ENCODE assay signal across 9 mouse cellular contexts in the genomic region with DNA sequence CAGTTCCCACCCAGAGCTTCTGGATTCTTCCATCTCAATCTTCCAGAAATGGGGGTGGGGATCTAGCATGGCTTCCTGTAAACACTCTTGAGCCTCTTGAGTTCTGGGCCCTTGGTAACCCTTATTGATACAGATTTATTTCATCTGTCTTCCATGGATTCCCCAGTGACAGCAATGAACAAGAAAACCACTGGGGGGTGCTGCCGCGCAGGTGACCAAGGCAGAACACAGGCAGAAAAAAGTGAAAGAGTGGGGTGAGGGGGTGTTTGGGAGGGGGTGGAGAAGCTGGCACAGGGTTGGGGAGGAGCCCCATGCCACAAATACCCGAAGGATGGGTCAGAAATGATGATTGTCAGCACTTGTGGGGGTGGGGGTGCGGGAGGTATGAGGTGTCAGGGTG. TPM values are rescaled to one million over a fixed set of nuclear protein-coding genes. Genes with fewer than 3 reads are reported as not detected.
DNase-seq lines count a peak whose midpoint lies in the region; ATAC-seq lines count a peak whose summit lies in the region.
"Had no signal": no experiment of that assay in that cellular context is flagged by ENCODE, and none has a peak within 500 bp of the region (broad histone marks: within the 10 kb centered on the region; RNA-seq: fewer than 3 reads in every experiment).

No protein-coding gene starts in this region.

- no peak overlapping the region for H3K9ac ChIP-seq in limb, embryonic 11.5 days (ENCODE audit: low read length)
- no peak overlapping the region for H3K9ac ChIP-seq in midbrain, embryonic 12.5 days (replicated peaks)

- peak; percentile 56 for DNase-seq in limb, embryonic 11.5 days (ENCODE audit: low spot score)
- DNase-seq in limb, embryonic 10.5 days (ENCODE audit: low spot score) = no peak
- DNase-seq in MN1 (ENCODE audit: low spot score) = peak; percentile 64

- no peak overlapping the region for H3K4me3 ChIP-seq in limb, embryonic 11.5 days (ENCODE audit: low read depth, low read length)
- H3K4me3 ChIP-seq in limb, embryonic 10.5 days = no peak overlapping the region
- H3K4me3 ChIP-seq in midbrain, embryonic 12.5 days = no peak overlapping the region
- H3K4me3 ChIP-seq: erythroblast, embryonic 14.5 days had no signal

- H3K9me3 ChIP-seq in limb, embryonic 11.5 days (ENCODE audit: control insufficient read depth, low read length) = no peaks in the 10 kb centered on the region
- H3K9me3 ChIP-seq in limb, embryonic 10.5 days (replicated peaks) = no peaks in the 10 kb centered on the region
- H3K9me3 ChIP-seq in midbrain, embryonic 12.5 days = no peaks in the 10 kb centered on the region

- peaks cover 3% of the 10 kb centered on the region; the same call in 1 of the 2 replicates for H3K27me3 ChIP-seq in limb, embryonic 11.5 days (ENCODE audit: control insufficient read depth, insufficient read depth, low read length)
- peaks cover 36% of the 10 kb centered on the region for H3K27me3 ChIP-seq in limb, embryonic 10.5 days (ENCODE audit: low read depth, poor library complexity, severe bottlenecking)
- H3K27me3 ChIP-seq in midbrain, embryonic 12.5 days = no peaks in the 10 kb centered on the region

- WGBS in limb, embryonic 11.5 days = 27% methylated on average over 4 of the region's 4 CpGs
- 25% methylated on average over 4 of the region's 4 CpGs for WGBS in limb, embryonic 10.5 days
- 29% methylated on average over 4 of the region's 4 CpGs for WGBS in midbrain, embryonic 12.5 days

- ATAC-seq in limb, embryonic 11.5 days (ENCODE audit: insufficient number of reproducible peaks, low FRiP score, low TSS enrichment, low read depth) = no peak
- ATAC-seq in common myeloid progenitor, adult 5-6 weeks (replicated peaks; ENCODE audit: low read depth, poor library complexity, severe bottlenecking) = peak; percentile 63
- peak; percentile 12 for ATAC-seq in inflammation-experienced regulatory T-cells, adult 6 months
- ATAC-seq in midbrain, embryonic 12.5 days (ENCODE audit: low FRiP score, low read depth) = no peak
- no peak for ATAC-seq in megakaryocyte, adult 5-6 weeks (ENCODE audit: poor library complexity, severe bottlenecking)
- no peak for ATAC-seq in monocyte, adult 5-6 weeks (replicated peaks; ENCODE audit: insufficient number of reproducible peaks, low FRiP score, low TSS enrichment, poor library complexity, severe bottlenecking)

- peaks cover 25% of the 10 kb centered on the region for H3K4me1 ChIP-seq in limb, embryonic 11.5 days (ENCODE audit: control insufficient read depth, insufficient read depth, low read length)
- H3K4me1 ChIP-seq in limb, embryonic 10.5 days = peaks cover 50% of the 10 kb centered on the region
- H3K4me1 ChIP-seq in midbrain, embryonic 12.5 days = peaks cover 49% of the 10 kb centered on the region

- H3K27ac ChIP-seq in limb, embryonic 11.5 days (replicated peaks; ENCODE audit: low read depth, low read length) = no peak overlapping the region
- H3K27ac ChIP-seq in limb, embryonic 10.5 days = no peak overlapping the region
- H3K27ac ChIP-seq in midbrain, embryonic 12.5 days (replicated peaks) = peak overlapping the region; percentile 100

- no peaks in the 10 kb centered on the region for H3K36me3 ChIP-seq in limb, embryonic 11.5 days (ENCODE audit: control insufficient read depth, insufficient read depth, low read length)
- no peaks in the 10 kb centered on the region for H3K36me3 ChIP-seq in limb, embryonic 10.5 days
- H3K36me3 ChIP-seq in midbrain, embryonic 12.5 days = no peaks in the 10 kb centered on the region

- no peak overlapping the region for H3K4me2 ChIP-seq in limb, embryonic 11.5 days (ENCODE audit: low read depth, severe bottlenecking)
- no peak overlapping the region for H3K4me2 ChIP-seq in midbrain, embryonic 12.5 days (replicated peaks)

RNA-seq across cellular contexts. Expression of gene Ddr1, which starts 1.4 kb away (rescaled TPM):
- 14.7 and 17.6 TPM in 2 replicates for polyA plus RNA-seq in limb, embryonic 11.5 days (2014; fragmentation: Nextera tagmentation; extraction: Ambion mirVana)
- 18.3 and 21.9 TPM in 2 replicates for polyA plus RNA-seq in limb, embryonic 10.5 days (2016; fragmentation: Nextera tagmentation; extraction: Ambion mirVana)
- total RNA-seq in common myeloid progenitor, adult 5-6 weeks (2017) = not detected in 2 replicates
- polyA plus RNA-seq in inflammation-experienced regulatory T-cells, adult 6 months (2017; shearing (Covaris generic)) = 1 to 10 TPM in 1 of 3 experiments, under 1 TPM in 2; 0.65 to 1.1 (median 0.73) TPM
- polyA plus RNA-seq in midbrain, embryonic 12.5 days (2016; fragmentation: Nextera tagmentation; extraction: Ambion mirVana) = 201 and 218 TPM in 2 replicates
- 0.91 and 1.0 TPM in 2 replicates for total RNA-seq in megakaryocyte, adult 5-6 weeks (2015)
- 0.49 and 1.0 TPM in 2 replicates for total RNA-seq in megakaryocyte, adult 5-6 weeks (2017)
- total RNA-seq in monocyte, adult 5-6 weeks (2017) = 0.67 to 1.2 TPM in 2 of 3 replicates, not detected in the other
- polyA plus RNA-seq: erythroblast, embryonic 14.5 days had no signal

RNA-seq across cellular contexts. Expression of gene Gtf2h4, which starts 32.3 kb away (rescaled TPM):
- polyA plus RNA-seq in limb, embryonic 11.5 days (2014; fragmentation: Nextera tagmentation; extraction: Ambion mirVana) = 56.7 and 57.0 TPM in 2 replicates
- polyA plus RNA-seq in limb, embryonic 10.5 days (2016; fragmentation: Nextera tagmentation; extraction: Ambion mirVana) = 67.0 and 72.4 TPM in 2 replicates
- total RNA-seq in common myeloid progenitor, adult 5-6 weeks (2017) = 16.5 and 23.3 TPM in 2 replicates
- 10 to 100 TPM; 16.7 to 24.7 (median 17.9) TPM for polyA plus RNA-seq in inflammation-experienced regulatory T-cells, adult 6 months (2017; shearing (Covaris generic))
- polyA plus RNA-seq in midbrain, embryonic 12.5 days (2016; fragmentation: Nextera tagmentation; extraction: Ambion mirVana) = 34.0 and 34.9 TPM in 2 replicates
- total RNA-seq in megakaryocyte, adult 5-6 weeks (2015) = 13.4 and 15.1 TPM in 2 replicates
- 10.6 and 14.9 TPM in 2 replicates for total RNA-seq in megakaryocyte, adult 5-6 weeks (2017)
- 10.9 to 22.5 TPM (median 13.5 TPM) in 3 replicates for total RNA-seq in monocyte, adult 5-6 weeks (2017)

RNA-seq across cellular contexts. Expression of gene Vars2, which starts 38.4 kb away (rescaled TPM):
- polyA plus RNA-seq in limb, embryonic 11.5 days (2014; fragmentation: Nextera tagmentation; extraction: Ambion mirVana) = 17.6 and 17.9 TPM in 2 replicates
- 21.1 and 21.5 TPM in 2 replicates for polyA plus RNA-seq in limb, embryonic 10.5 days (2016; fragmentation: Nextera tagmentation; extraction: Ambion mirVana)
- 13.2 and 44.4 TPM in 2 replicates for total RNA-seq in common myeloid progenitor, adult 5-6 weeks (2017)
- 10 to 100 TPM; 10.4 to 13.2 (median 12.7) TPM for polyA plus RNA-seq in inflammation-experienced regulatory T-cells, adult 6 months (2017; shearing (Covaris generic))
- polyA plus RNA-seq in midbrain, embryonic 12.5 days (2016; fragmentation: Nextera tagmentation; extraction: Ambion mirVana) = 18.7 and 19.0 TPM in 2 replicates
- total RNA-seq in megakaryocyte, adult 5-6 weeks (2015) = 2.1 and 5.3 TPM in 2 replicates
- 3.3 and 16.9 TPM in 2 replicates for total RNA-seq in megakaryocyte, adult 5-6 weeks (2017)
- 7.4 to 13.8 TPM (median 11.3 TPM) in 3 replicates for total RNA-seq in monocyte, adult 5-6 weeks (2017)

Comparison
In these comparisons a context has a peak if more than half of its experiments do, and no peak if none do; other contexts are left out.
1. ATAC-seq: peak in common myeloid progenitor, adult 5-6 weeks (single experiment) and inflammation-experienced regulatory T-cells, adult 6 months (single experiment); none in limb, embryonic 11.5 days (single experiment), midbrain, embryonic 12.5 days (single experiment), megakaryocyte, adult 5-6 weeks (single experiment) and monocyte, adult 5-6 weeks (single experiment).